Mouse (Mus musculus) gastrocnemius, adult 2 months (tissue): ENCODE measurements at regions not wholly inside any gene's neighbourhood (a gene's known extent, or its start where the extent isn't known, plus 50 kb on each side); places are given as distances from the start of the nearest gene placed in this dataset.

ENCODE experiments used
- DNase-seq: peaks from one replicate; pipeline ENCODE4 v3.0.0; 2022
- H3K27ac ChIP-seq: fragments of 200-600 bp; 2 replicates; pipeline ENCODE4 v1.8.1; 2022; ENCODE audit warnings: mild to moderate bottlenecking
- H3K4me3 ChIP-seq: fragments of 200-600 bp; 2 replicates; pipeline ENCODE4 v1.8.1; 2022; ENCODE audit warnings: mild to moderate bottlenecking, moderate library complexity
- CTCF ChIP-seq: fragments of 200-600 bp; IDR thresholded peaks from 2 replicates; pipeline ENCODE4 v1.8.1; 2022; ENCODE audit warnings: antibody characterized with exemption, mild to moderate bottlenecking, moderate library complexity
- intact Hi-C: fragments of 180-260 bp; cut with DNase I; formaldehyde crosslinking; loops from one replicate; pipeline ENCODE4 v1.15.1; 2025

GRCm38 (mm10) chr9:52826781-52827180 is 147.2 kb upstream of the AI593442 start:
- no peak for TF ChIP-seq CTCF
- H3K4me3 ChIP-seq = no peak overlapping the region
- no peak overlapping the region for H3K27ac ChIP-seq
- DNase-seq = no peak
- intact Hi-C loops = no loop called here

- no peak for DNase-seq
- no peak for TF ChIP-seq CTCF
- Histone ChIP-seq H3K27ac (no peak overlapping the region), H3K4me3 (no peak overlapping the region)
- intact Hi-C loops = no loop called here
Measured at GRCm38 (mm10) chr9:52816309-52816708, 136.7 kb upstream of the AI593442 start.

DNA sequence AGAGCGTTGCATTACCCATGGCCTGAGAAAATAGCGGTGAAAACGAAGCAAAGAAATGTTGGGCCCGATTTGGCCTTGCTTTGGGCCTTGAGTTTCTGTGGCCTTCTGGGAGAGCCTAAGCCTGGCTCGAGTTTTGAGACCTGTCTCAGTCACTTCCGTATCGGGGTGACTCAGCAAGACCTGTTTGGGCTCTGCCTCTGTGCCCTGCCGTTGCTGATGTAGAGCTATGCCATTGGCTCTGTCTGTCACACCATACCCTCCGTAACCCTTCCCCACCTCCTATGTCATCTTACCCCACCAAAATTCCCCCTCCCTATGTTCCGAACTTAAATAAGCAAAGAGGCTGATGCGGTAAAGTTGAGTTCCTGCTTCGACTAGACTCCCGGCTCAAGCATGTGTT is 123.4 kb upstream of the AI593442 start:
- no peak for TF ChIP-seq CTCF
- DNase-seq = no peak
- Histone ChIP-seq H3K4me3 (no peak overlapping the region), H3K27ac (no peak overlapping the region)
- intact Hi-C loops = no loop called here

DNA sequence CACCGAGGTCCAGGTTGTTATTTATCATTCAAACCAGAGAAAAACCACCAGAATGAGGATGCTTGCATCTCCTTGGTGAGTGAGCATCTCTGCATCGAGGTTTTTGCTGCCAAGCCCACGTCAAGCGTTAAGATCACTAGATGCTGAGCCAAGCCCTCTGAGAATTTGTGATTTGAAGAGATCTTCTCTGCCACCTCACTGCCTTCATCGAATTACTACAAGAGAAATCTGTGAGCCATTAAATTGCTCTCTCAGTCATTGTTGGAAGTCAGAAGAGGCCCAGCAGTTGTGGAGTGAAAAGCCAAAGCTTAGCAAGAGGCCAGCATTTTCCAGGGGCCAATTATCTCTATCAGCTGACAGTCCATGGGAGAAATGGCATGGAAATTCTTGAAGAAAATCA is 122.2 kb upstream of the AI593442 start:
- Histone ChIP-seq H3K27ac (no peak overlapping the region), H3K4me3 (no peak overlapping the region)
- intact Hi-C loops = no loop called here
- DNase-seq = no peak
- TF ChIP-seq CTCF = no peak

- no peak for TF ChIP-seq CTCF
- intact Hi-C loops = no loop called here
- no peak for DNase-seq
- Histone ChIP-seq H3K4me3 (no peak overlapping the region), H3K27ac (no peak overlapping the region)
Measured at GRCm38 (mm10) chr9:52800476-52800875, 120.9 kb upstream of the AI593442 start.

- Histone ChIP-seq H3K4me3 (no peak overlapping the region), H3K27ac (no peak overlapping the region)
- intact Hi-C loops = loop anchor here (10.0 kb wide), 1 partner anchor 352 kb away; no protein-coding TSS in a partner anchor
- TF ChIP-seq CTCF = no peak
- peak; percentile 75 for DNase-seq
Measured at GRCm38 (mm10) chr9:52792596-52792995, 113.0 kb upstream of the AI593442 start.

GRCm38 (mm10) chr9:52782520-52782919 is 102.9 kb upstream of the AI593442 start:
- intact Hi-C loops = no loop called here
- no peak overlapping the region for H3K27ac ChIP-seq
- no peak overlapping the region for H3K4me3 ChIP-seq
- DNase-seq = no peak
- TF ChIP-seq CTCF = no peak

GRCm38 (mm10) chr9:52776542-52776941 is 97.0 kb upstream of the AI593442 start:
- H3K27ac ChIP-seq = no peak overlapping the region

DNA sequence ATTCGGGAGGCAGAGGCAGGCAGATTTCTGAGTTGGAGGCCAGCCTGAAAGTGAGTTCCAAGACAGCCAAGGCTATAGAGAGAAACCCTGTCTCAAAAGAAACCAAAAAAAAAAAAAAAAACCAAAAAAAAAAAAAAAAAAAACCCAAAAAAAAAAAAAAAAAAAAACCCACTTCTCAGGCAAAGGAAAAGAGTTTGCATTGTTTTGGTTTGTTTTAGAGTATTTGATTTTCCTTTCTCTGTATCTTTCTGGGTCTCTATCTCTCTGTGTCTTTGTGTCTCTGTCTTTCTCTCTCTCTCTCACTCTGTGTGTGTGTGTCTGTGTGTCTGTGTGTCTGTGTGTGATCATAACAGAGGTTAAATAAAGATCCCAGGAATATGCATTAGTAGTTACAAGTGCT is 95.7 kb upstream of the AI593442 start:
- DNase-seq = no peak
- no peak for TF ChIP-seq CTCF
- Histone ChIP-seq H3K27ac (no peak overlapping the region), H3K4me3 (no peak overlapping the region)
- intact Hi-C loops = no loop called here

More at GRCm38 (mm10) chr9:52776542-52776941, 97.0 kb upstream of the AI593442 start:
- intact Hi-C loops = no loop called here
- no peak for TF ChIP-seq CTCF
- no peak overlapping the region for H3K4me3 ChIP-seq
- DNase-seq = no peak

- Histone ChIP-seq H3K27ac (no peak overlapping the region), H3K4me3 (no peak overlapping the region)
- TF ChIP-seq CTCF = no peak
- no peak for DNase-seq
- intact Hi-C loops = no loop called here
Measured at GRCm38 (mm10) chr9:52768056-52768455, 88.5 kb upstream of the AI593442 start.

- DNase-seq = no peak
- no peak overlapping the region for H3K27ac ChIP-seq
- no peak overlapping the region for H3K4me3 ChIP-seq
- intact Hi-C loops = no loop called here
- TF ChIP-seq CTCF = no peak
Measured at GRCm38 (mm10) chr9:52765809-52766208, 86.2 kb upstream of the AI593442 start.

GRCm38 (mm10) chr9:52762836-52763235 is 83.3 kb upstream of the AI593442 start:
- H3K27ac ChIP-seq = no peak overlapping the region
- no peak overlapping the region for H3K4me3 ChIP-seq
- intact Hi-C loops = no loop called here
- TF ChIP-seq CTCF = no peak
- no peak for DNase-seq

DNA sequence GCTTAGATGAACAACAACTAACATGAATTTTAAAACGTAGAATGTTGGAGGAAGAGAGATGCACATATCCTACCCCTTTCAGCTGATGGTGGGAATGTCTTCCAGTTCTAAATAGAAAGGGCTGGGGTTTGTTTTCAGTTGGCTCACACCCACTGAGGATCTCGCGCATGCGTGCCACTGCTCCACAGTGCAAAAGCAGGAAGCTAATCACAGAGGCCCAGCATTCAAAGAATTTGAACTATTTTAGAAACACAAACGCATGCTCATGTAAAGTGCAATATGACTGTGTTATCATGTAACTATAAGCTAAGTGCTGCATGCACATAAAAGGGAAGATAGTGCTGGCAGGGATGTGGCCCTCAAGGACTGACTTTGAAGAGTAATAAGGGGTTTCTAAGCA is 81.7 kb upstream of the AI593442 start:
- no peak overlapping the region for H3K4me3 ChIP-seq
- no peak for DNase-seq
- H3K27ac ChIP-seq = no peak overlapping the region
- no peak for TF ChIP-seq CTCF
- intact Hi-C loops = no loop called here

DNA sequence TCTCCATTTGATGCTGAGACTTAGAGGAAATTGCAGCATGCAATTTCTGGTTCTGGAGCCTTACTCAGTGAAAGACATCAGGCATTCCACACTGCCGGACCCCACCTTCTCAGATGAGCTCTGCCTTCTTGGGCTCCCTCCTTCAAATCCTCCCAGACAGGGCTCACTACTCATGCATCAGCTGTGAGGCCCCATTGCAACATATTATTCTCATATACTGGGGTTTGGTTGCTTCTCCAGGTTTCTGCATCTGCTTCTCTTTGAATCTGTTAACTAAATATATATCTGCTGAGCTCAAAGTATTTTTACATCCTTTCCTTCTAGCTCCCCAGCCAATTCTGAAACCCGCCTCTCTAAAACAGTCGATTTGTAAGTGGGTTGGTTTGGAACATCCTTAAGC is 68.8 kb upstream of the AI593442 start:
- intact Hi-C loops = no loop called here

More for the DNA sequence above, 68.8 kb upstream of the AI593442 start:
- Histone ChIP-seq H3K4me3 (no peak overlapping the region), H3K27ac (no peak overlapping the region)
- TF ChIP-seq CTCF = no peak
- no peak for DNase-seq
